Comparison of ENCODE assay signal across 17 mouse cellular contexts in genomic region chr7:105534162-105534561, GRCm38 (mm10). TPM values are rescaled to one million over a fixed set of nuclear protein-coding genes. Genes with fewer than 3 reads are reported as not detected.
DNase-seq lines count a peak whose midpoint lies in the region; ATAC-seq and TF ChIP-seq lines count a peak whose summit lies in the region.
"Had no signal": no experiment of that assay in that cellular context is flagged by ENCODE, and none has a peak within 500 bp of the region (broad histone marks: within the 10 kb centered on the region; RNA-seq: fewer than 3 reads in every experiment).

No protein-coding gene starts in this region.

- no peaks in the 10 kb centered on the region for H3K27me3 ChIP-seq in lung, postnatal 0 days (replicated peaks; ENCODE audit: insufficient read depth, low read length)
- H3K27me3 ChIP-seq in hindbrain, embryonic 10.5 days (ENCODE audit: insufficient read depth, poor library complexity, severe bottlenecking), result no peaks in the 10 kb centered on the region
- H3K27me3 ChIP-seq: neural tube, embryonic 13.5 days had no signal

- no peak overlapping the region for H3K27ac ChIP-seq in gastrocnemius, adult 2 months
- no peak overlapping the region for H3K27ac ChIP-seq in lung, postnatal 0 days (ENCODE audit: low read length)
- no peak overlapping the region for H3K27ac ChIP-seq in hindbrain, embryonic 10.5 days
- H3K27ac ChIP-seq: embryonic facial prominence, embryonic 10.5 days; midbrain, embryonic 10.5 days; neural tube, embryonic 13.5 days had no signal

- TF ChIP-seq EP300 in lung, postnatal 0 days (IDR thresholded peaks at IDR 0.05), result no peak

- peak; percentile 32; the same call in 1 of the 2 replicates for ATAC-seq in lung, postnatal 0 days

- no peak for DNase-seq in gastrocnemius, adult 2 months
- DNase-seq in gastrocnemius, postnatal 14 days, result no peak
- DNase-seq in lung, postnatal 0 days (ENCODE audit: low spot score), result peak; percentile 59
- no peak for DNase-seq in lung, adult 2 months
- peak; percentile 15 for DNase-seq in CD4-positive helper T cell, adult 2 months (ENCODE audit: low read depth, low spot score)
- DNase-seq in lung, postnatal 25 days (ENCODE audit: low spot score), result peak; percentile 39
- DNase-seq in urinary bladder, adult 2 months (ENCODE audit: low spot score), result no peak
- no peak for DNase-seq in hindbrain, embryonic 10.5 days (ENCODE audit: low spot score)
- DNase-seq: cerebellum, adult 18-20 months; heart, postnatal 14 days; kidney, adult 18-20 months; left cerebral cortex, postnatal 4 days; right cerebral cortex, adult 18-20 months; thymus, adult 18-20 months had no signal

- peak; percentile 54 for TF ChIP-seq CTCF in gastrocnemius, adult 2 months (IDR thresholded peaks at IDR 0.05)
- TF ChIP-seq CTCF in lung, postnatal 0 days (IDR thresholded peaks at IDR 0.05), result peak; percentile 54
- TF ChIP-seq CTCF in lung, adult 2 months (IDR thresholded peaks at IDR 0.05; ENCODE audit: insufficient read depth, low read length), result no peak

- intact Hi-C loops in gastrocnemius, adult 2 months (cut with DNase I), result loop anchor here (1.0 kb wide), 1 partner anchor 69 kb away; no protein-coding TSS in a partner anchor
- intact Hi-C loops in gastrocnemius, postnatal 14 days (cut with DNase I; ENCODE audit: low total_unique reads), result no loop called here

- H3K4me2 ChIP-seq in lung, postnatal 0 days (replicated peaks; ENCODE audit: low read depth, low read length), result no peak overlapping the region
- H3K4me2 ChIP-seq: neural tube, embryonic 13.5 days had no signal

- no peak for TF ChIP-seq POLR2A in lung, adult 2 months (IDR thresholded peaks at IDR 0.05; ENCODE audit: borderline replicate concordance, extremely low read depth, low read depth, low read length)

- 58% methylated on average over 3 of the region's 3 CpGs for WGBS in lung, postnatal 0 days
- 59% methylated on average over 3 of the region's 3 CpGs for WGBS in lung, adult 2 months
- WGBS in hindbrain, embryonic 10.5 days, result 86% methylated on average over 3 of the region's 3 CpGs

- no peak overlapping the region for H3K9ac ChIP-seq in lung, postnatal 0 days (replicated peaks; ENCODE audit: low read depth)
- H3K9ac ChIP-seq: neural tube, embryonic 13.5 days had no signal

- no peaks in the 10 kb centered on the region for H3K36me3 ChIP-seq in lung, postnatal 0 days (ENCODE audit: insufficient read depth, low read length)
- no peaks in the 10 kb centered on the region for H3K36me3 ChIP-seq in hindbrain, embryonic 10.5 days
- H3K36me3 ChIP-seq: embryonic facial prominence, embryonic 10.5 days; midbrain, embryonic 10.5 days; neural tube, embryonic 13.5 days had no signal

- H3K4me3 ChIP-seq in gastrocnemius, adult 2 months, result no peak overlapping the region
- H3K4me3 ChIP-seq in lung, postnatal 0 days (ENCODE audit: low read depth, low read length), result no peak overlapping the region
- H3K4me3 ChIP-seq in lung, adult 2 months (replicated peaks; ENCODE audit: extremely low read depth, low read depth, low read length), result no peak overlapping the region
- no peak overlapping the region for H3K4me3 ChIP-seq in hindbrain, embryonic 10.5 days
- H3K4me3 ChIP-seq: embryonic facial prominence, embryonic 10.5 days; midbrain, embryonic 10.5 days; neural tube, embryonic 13.5 days had no signal

- H3K4me1 ChIP-seq in lung, postnatal 0 days (ENCODE audit: insufficient read depth, low read depth, low read length), result no peaks in the 10 kb centered on the region
- H3K4me1 ChIP-seq in lung, adult 2 months (ENCODE audit: control insufficient read depth, insufficient read depth, low read length), result no peaks in the 10 kb centered on the region
- no peaks in the 10 kb centered on the region for H3K4me1 ChIP-seq in hindbrain, embryonic 10.5 days (replicated peaks)
- H3K4me1 ChIP-seq: embryonic facial prominence, embryonic 10.5 days; midbrain, embryonic 10.5 days; neural tube, embryonic 13.5 days had no signal

- H3K9me3 ChIP-seq in lung, postnatal 0 days (ENCODE audit: low read length), result no peaks in the 10 kb centered on the region
- no peaks in the 10 kb centered on the region for H3K9me3 ChIP-seq in hindbrain, embryonic 10.5 days
- H3K9me3 ChIP-seq: embryonic facial prominence, embryonic 10.5 days; midbrain, embryonic 10.5 days; neural tube, embryonic 13.5 days had no signal

RNA-seq across cellular contexts. Expression of gene Smpd1, which starts 20.0 kb away (rescaled TPM):
- total RNA-seq in gastrocnemius, adult 2 months (2021), result 10 to 100 TPM; 53.4 to 56.8 TPM
- total RNA-seq in gastrocnemius, postnatal 14 days (2021), result 10 to 100 TPM; 43.7 to 44.1 TPM
- 57.1 and 57.5 TPM in 2 replicates for polyA plus RNA-seq in lung, postnatal 0 days (2015; fragmentation: Nextera tagmentation; extraction: Ambion mirVana)
- 80.7 and 90.0 TPM in 2 replicates for polyA plus RNA-seq in lung, adult 2 months (2012; rRNA removed)
- 31.3 and 38.4 TPM in 2 replicates for polyA plus RNA-seq in urinary bladder, adult 2 months (2012; rRNA removed)
- polyA plus RNA-seq in hindbrain, embryonic 10.5 days (2016; fragmentation: Nextera tagmentation; extraction: Ambion mirVana), result 36.8 and 52.4 TPM in 2 replicates

RNA-seq across cellular contexts. Expression of gene Apbb1, which starts 47.3 kb away (rescaled TPM):
- total RNA-seq in gastrocnemius, adult 2 months (2021), result 1 to 10 TPM; 7.1 to 7.2 TPM
- 10 to 100 TPM in 1 of 2 experiments, 1 to 10 TPM in 1; 8.9 to 10.1 TPM for total RNA-seq in gastrocnemius, postnatal 14 days (2021)
- polyA plus RNA-seq in lung, postnatal 0 days (2015; fragmentation: Nextera tagmentation; extraction: Ambion mirVana), result 71.2 and 77.6 TPM in 2 replicates
- 185 and 193 TPM in 2 replicates for polyA plus RNA-seq in lung, adult 2 months (2012; rRNA removed)
- 36.9 and 42.2 TPM in 2 replicates for polyA plus RNA-seq in urinary bladder, adult 2 months (2012; rRNA removed)
- 118 and 171 TPM in 2 replicates for polyA plus RNA-seq in hindbrain, embryonic 10.5 days (2016; fragmentation: Nextera tagmentation; extraction: Ambion mirVana)

RNA-seq across cellular contexts. Expression of gene Cavin3, which starts 52.1 kb away (rescaled TPM):
- 10 to 100 TPM in 1 of 2 experiments, 1 to 10 TPM in 1; 7.6 to 12.7 TPM for total RNA-seq in gastrocnemius, adult 2 months (2021)
- total RNA-seq in gastrocnemius, postnatal 14 days (2021), result 10 to 100 TPM; 27.7 to 33.5 TPM
- 162 and 168 TPM in 2 replicates for polyA plus RNA-seq in lung, postnatal 0 days (2015; fragmentation: Nextera tagmentation; extraction: Ambion mirVana)
- polyA plus RNA-seq in lung, adult 2 months (2012; rRNA removed), result 52.5 and 76.9 TPM in 2 replicates
- 209 and 233 TPM in 2 replicates for polyA plus RNA-seq in urinary bladder, adult 2 months (2012; rRNA removed)
- polyA plus RNA-seq in hindbrain, embryonic 10.5 days (2016; fragmentation: Nextera tagmentation; extraction: Ambion mirVana), result 23.0 and 32.2 TPM in 2 replicates

Comparison
In these comparisons a context has a peak if more than half of its experiments do, and no peak if none do; other contexts are left out.
1. DNase-seq: peak in lung, postnatal 0 days (single experiment), CD4-positive helper T cell, adult 2 months (single experiment) and lung, postnatal 25 days (single experiment); none in gastrocnemius, adult 2 months (single experiment), gastrocnemius, postnatal 14 days (single experiment), lung, adult 2 months (single experiment), urinary bladder, adult 2 months (single experiment) and hindbrain, embryonic 10.5 days (single experiment).